Mouse (Mus musculus): ENCODE results near the gene Tmem91. TPM values are rescaled to one million over a fixed set of nuclear protein-coding genes. Genes with fewer than 3 reads are reported as not detected.

Gene Tmem91
- polyA plus RNA-seq, 1 experiment from 2014 or later = 5.7 TPM

- peaks cover 28% of the 10 kb centered on the region for H3K4me1 ChIP-seq
- H3K36me3 ChIP-seq = peaks cover 35% of the 10 kb centered on the region
- 19% methylated on average over 7 of the region's 7 CpGs for WGBS
- no peak overlapping the region for H3K27ac ChIP-seq
- H3K27me3 ChIP-seq (replicated peaks) = no peaks in the 10 kb centered on the region; the same call in 1 of the 2 replicates
- ATAC-seq (ENCODE audit: low FRiP score, low read depth) = peak; percentile 8; the same call in 1 of the 2 replicates
- H3K4me2 ChIP-seq (replicated peaks) = peak overlapping the region; percentile 7; the same call in 1 of the 2 replicates
- peak overlapping the region; percentile 26 for H3K9ac ChIP-seq
- H3K4me3 ChIP-seq = no peak overlapping the region
- H3K9me3 ChIP-seq = no peaks in the 10 kb centered on the region
These were observed 35.7 kb upstream of the Tmem91 start for GRCm38 (mm10) chr7:25710519-25711130.

GRCm38 (mm10) chr7:25709961-25710360 lies 35.0 kb upstream of the Tmem91 start:
- Histone ChIP-seq H3K4me1 (peaks cover 32% of the 10 kb centered on the region), H3K4me3 (no peak overlapping the region), H3K27ac (no peak overlapping the region), H3K27me3 (replicated peaks) (no peaks in the 10 kb centered on the region; the same call in none of the 2 replicates), H3K9ac (no peak overlapping the region), H3K9me3 (no peaks in the 10 kb centered on the region), H3K4me2 (replicated peaks) (peak overlapping the region; percentile 7; the same call in 1 of the 2 replicates), H3K36me3 (peaks cover 28% of the 10 kb centered on the region)
- 18% methylated on average over 12 of the region's 12 CpGs for WGBS
- ATAC-seq (ENCODE audit: low FRiP score, low read depth) = no peak

GRCm38 (mm10) chr7:25707581-25708292 lies 32.8 kb upstream of the Tmem91 start:
- H3K9me3 ChIP-seq = no peaks in the 10 kb centered on the region
- peaks cover 4% of the 10 kb centered on the region for H3K27me3 ChIP-seq (replicated peaks)
- no peak for ATAC-seq (ENCODE audit: low FRiP score, low read depth)
- 60% methylated on average over 15 of the region's 15 CpGs for WGBS
- peaks cover 46% of the 10 kb centered on the region for H3K4me1 ChIP-seq
- no peak overlapping the region for H3K27ac ChIP-seq
- H3K9ac ChIP-seq = no peak overlapping the region
- H3K4me3 ChIP-seq = no peak overlapping the region
- H3K36me3 ChIP-seq = peaks cover 6% of the 10 kb centered on the region
- no peak overlapping the region for H3K4me2 ChIP-seq (replicated peaks)

DNA sequence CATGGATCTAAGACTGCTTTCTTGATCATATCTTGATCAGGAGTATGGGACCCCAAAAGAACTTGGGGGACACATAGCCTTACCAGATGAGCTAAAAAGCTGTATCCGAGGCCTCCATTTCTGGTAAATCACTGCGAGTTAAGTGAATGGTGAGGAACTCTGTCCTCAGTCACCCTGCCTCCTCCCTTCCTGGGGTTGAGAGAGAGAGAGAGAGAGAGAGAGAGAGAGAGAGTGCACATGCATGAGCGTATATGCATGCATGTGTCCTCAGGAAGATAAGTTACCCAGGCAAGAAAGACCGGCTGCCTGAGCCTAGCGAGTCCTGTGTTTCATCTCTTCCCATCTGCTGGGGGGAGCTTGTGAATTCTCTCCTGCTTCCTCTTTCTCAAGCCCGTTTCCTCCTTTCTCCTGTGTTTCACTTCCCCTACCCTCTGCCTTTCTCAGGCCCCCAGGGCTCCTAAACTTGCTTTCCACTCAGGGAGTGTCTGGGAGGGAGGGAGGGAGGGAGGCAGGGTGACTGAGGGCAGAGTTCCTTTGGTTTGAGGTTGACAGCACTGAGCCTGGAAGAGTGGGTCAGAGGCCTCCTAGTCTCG lies 31.7 kb upstream of the Tmem91 start:
- WGBS = 62% methylated on average over 7 of the region's 7 CpGs
- no peak overlapping the region for H3K27ac ChIP-seq

GRCm38 (mm10) chr7:25705801-25706251 lies 30.9 kb upstream of the Tmem91 start:
- ATAC-seq (ENCODE audit: low FRiP score, low read depth) = no peak
- 64% methylated on average over 6 of the region's 6 CpGs for WGBS
- H3K9me3 ChIP-seq = no peaks in the 10 kb centered on the region; the same call in 1 of the 2 replicates

More for the DNA sequence above, 31.7 kb upstream of the Tmem91 start:
- Histone ChIP-seq H3K9ac (no peak overlapping the region), H3K4me3 (no peak overlapping the region), H3K9me3 (no peaks in the 10 kb centered on the region), H3K36me3 (no peaks in the 10 kb centered on the region), H3K4me2 (replicated peaks) (no peak overlapping the region), H3K4me1 (peaks cover 36% of the 10 kb centered on the region), H3K27me3 (replicated peaks) (peaks cover 4% of the 10 kb centered on the region)
- no peak for ATAC-seq (ENCODE audit: low FRiP score, low read depth)

DNA sequence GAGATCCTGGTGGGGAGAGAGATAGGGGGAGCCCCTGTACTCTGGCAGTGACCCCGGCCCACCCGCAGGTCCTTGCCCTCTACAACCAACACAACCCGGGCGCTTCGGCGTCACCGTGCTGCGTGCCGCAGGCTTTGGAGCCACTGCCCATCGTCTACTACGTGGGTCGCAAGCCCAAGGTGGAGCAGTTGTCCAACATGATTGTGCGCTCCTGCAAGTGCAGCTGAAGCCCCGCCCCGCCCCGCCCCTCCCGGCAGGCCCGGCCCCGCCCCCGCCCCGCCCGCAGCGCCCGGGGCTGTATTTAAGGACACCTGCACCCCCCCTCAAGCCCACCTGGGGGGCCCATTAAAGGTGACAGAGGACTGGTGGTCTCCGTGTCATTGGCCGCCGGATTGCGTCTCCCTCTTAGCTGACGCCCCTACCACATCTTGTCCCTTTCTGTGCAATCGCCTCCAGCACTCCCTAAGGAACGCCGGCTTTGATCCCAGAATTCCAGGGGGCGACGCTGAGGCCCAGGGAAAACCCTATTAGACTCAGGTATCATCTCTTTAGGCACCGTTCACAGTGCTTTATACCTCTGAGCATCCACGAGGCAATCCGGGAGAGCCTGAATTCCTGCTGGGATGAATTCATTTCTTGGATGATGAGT lies 29.9 kb upstream of the Tmem91 start:
- peak overlapping the region; percentile 68 for H3K4me2 ChIP-seq (replicated peaks)
- H3K9ac ChIP-seq = peak overlapping the region; percentile 45; the same call in 1 of the 2 replicates
- peak overlapping the region; percentile 33 for H3K4me3 ChIP-seq
- H3K36me3 ChIP-seq = no peaks in the 10 kb centered on the region
- no peak overlapping the region for H3K27ac ChIP-seq
- H3K27me3 ChIP-seq (replicated peaks) = peaks cover 4% of the 10 kb centered on the region
- no peaks in the 10 kb centered on the region; the same call in 1 of the 2 replicates for H3K9me3 ChIP-seq
- 2% methylated on average over 33 of the region's 37 CpGs for WGBS
- peak; percentile 51; the same call in 1 of the 2 replicates for ATAC-seq (ENCODE audit: low FRiP score, low read depth)
- peaks cover 18% of the 10 kb centered on the region for H3K4me1 ChIP-seq

More at GRCm38 (mm10) chr7:25705801-25706251, 30.9 kb upstream of the Tmem91 start:
- peaks cover 4% of the 10 kb centered on the region for H3K27me3 ChIP-seq (replicated peaks)
- H3K4me2 ChIP-seq (replicated peaks) = no peak overlapping the region
- H3K4me1 ChIP-seq = peaks cover 28% of the 10 kb centered on the region
- H3K27ac ChIP-seq = no peak overlapping the region
- no peak overlapping the region for H3K4me3 ChIP-seq
- H3K9ac ChIP-seq = no peak overlapping the region
- no peaks in the 10 kb centered on the region for H3K36me3 ChIP-seq

GRCm38 (mm10) chr7:25703793-25704494 lies 29.0 kb upstream of the Tmem91 start:
- H3K4me2 ChIP-seq (replicated peaks) = peak overlapping the region; percentile 68
- H3K9me3 ChIP-seq = no peaks in the 10 kb centered on the region; the same call in 1 of the 2 replicates
- no peaks in the 10 kb centered on the region for H3K36me3 ChIP-seq
- peaks cover 4% of the 10 kb centered on the region for H3K27me3 ChIP-seq (replicated peaks)
- peaks cover 17% of the 10 kb centered on the region for H3K4me1 ChIP-seq
- H3K27ac ChIP-seq = no peak overlapping the region
- H3K4me3 ChIP-seq = peak overlapping the region; percentile 0; the same call in 1 of the 2 replicates
- ATAC-seq (ENCODE audit: low FRiP score, low read depth) = 0 out of 2 replicates have a peak, but pooled peaks have one; percentile 23
- no peak overlapping the region for H3K9ac ChIP-seq
- 19% methylated on average over 10 of the region's 10 CpGs for WGBS

DNA sequence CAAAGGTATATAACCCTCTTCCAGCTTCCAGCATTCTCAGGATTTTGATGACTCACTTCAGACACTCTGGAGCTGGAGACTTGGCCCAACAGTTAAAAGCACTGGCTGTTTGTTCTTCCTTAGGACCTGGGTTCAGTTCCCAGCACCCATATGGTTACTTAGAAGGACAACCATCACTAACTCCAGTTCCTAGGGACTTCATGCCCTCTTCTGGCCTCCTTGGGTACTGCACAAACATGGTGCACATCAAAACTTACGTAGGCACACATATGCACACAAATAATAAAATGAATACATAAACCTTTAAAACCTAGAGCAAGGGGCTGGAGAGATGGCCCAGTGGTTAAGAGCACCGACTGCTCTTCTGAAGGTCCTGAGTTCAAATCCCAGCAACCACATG lies 27.4 kb upstream of the Tmem91 start:
- ATAC-seq (ENCODE audit: low FRiP score, low read depth) = no peak

GRCm38 (mm10) chr7:25700732-25701131 lies 25.8 kb upstream of the Tmem91 start:
- peaks cover 17% of the 10 kb centered on the region for H3K4me1 ChIP-seq

More for the DNA sequence above, 27.4 kb upstream of the Tmem91 start:
- H3K27me3 ChIP-seq (replicated peaks) = peaks cover 4% of the 10 kb centered on the region
- H3K4me1 ChIP-seq = peaks cover 17% of the 10 kb centered on the region
- H3K36me3 ChIP-seq = no peaks in the 10 kb centered on the region
- H3K27ac ChIP-seq = no peak overlapping the region
- H3K4me3 ChIP-seq = no peak overlapping the region
- WGBS = 98% methylated on average over 2 of the region's 2 CpGs
- H3K9me3 ChIP-seq = no peaks in the 10 kb centered on the region; the same call in 1 of the 2 replicates
- no peak overlapping the region for H3K4me2 ChIP-seq (replicated peaks)
- no peak overlapping the region for H3K9ac ChIP-seq

DNA sequence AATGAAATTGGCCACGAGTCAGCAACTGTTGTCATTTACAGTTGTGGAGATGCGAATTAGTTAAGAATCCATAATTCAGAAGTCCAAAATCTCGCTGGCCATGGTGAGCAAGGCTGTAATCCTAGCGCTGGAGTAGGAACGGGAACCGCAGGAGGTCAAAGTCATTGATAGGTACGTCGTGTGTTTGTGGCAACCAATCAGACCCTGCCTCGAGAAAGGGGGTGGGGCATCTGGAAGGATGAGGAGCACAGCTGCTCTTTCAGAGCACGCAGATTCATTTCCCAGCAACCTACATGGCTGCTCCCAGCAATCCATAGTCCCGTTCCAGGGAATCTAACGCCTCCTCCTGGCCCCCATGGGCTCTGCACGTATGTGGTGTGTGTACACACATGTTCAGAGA lies 24.9 kb upstream of the Tmem91 start:
- WGBS = 51% methylated on average over 13 of the region's 13 CpGs
- no peak for ATAC-seq (ENCODE audit: low FRiP score, low read depth)
- no peak overlapping the region for H3K9ac ChIP-seq

More at GRCm38 (mm10) chr7:25700732-25701131, 25.8 kb upstream of the Tmem91 start:
- H3K27ac ChIP-seq = no peak overlapping the region
- WGBS = 76% methylated on average over 12 of the region's 12 CpGs
- peaks cover 4% of the 10 kb centered on the region for H3K27me3 ChIP-seq (replicated peaks)
- H3K4me2 ChIP-seq (replicated peaks) = no peak overlapping the region
- no peak overlapping the region for H3K9ac ChIP-seq
- H3K4me3 ChIP-seq = no peak overlapping the region
- H3K9me3 ChIP-seq = no peaks in the 10 kb centered on the region; the same call in 1 of the 2 replicates
- H3K36me3 ChIP-seq = no peaks in the 10 kb centered on the region
- no peak for ATAC-seq (ENCODE audit: low FRiP score, low read depth)

DNA sequence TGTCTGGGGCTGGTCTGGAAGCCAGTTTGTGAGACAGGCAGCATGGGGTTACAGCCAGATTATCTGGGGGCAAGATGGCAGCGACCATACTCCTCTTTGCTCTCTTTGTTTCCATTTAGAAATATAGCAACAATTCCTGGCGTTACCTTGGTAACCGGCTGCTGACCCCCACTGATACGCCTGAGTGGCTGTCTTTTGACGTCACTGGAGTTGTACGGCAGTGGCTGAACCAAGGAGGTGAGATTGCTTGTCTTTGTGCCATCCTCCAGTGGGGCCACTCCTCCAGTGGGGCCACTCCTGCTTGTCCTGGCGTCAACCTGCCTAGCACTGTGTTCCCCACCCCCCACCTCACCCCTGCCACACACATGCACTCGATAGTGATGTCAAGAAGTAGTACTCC lies 19.1 kb upstream of the Tmem91 start:
- no peak overlapping the region for H3K27ac ChIP-seq
- 58% methylated on average over 8 of the region's 8 CpGs for WGBS
- H3K9me3 ChIP-seq = no peaks in the 10 kb centered on the region
- no peak overlapping the region for H3K4me2 ChIP-seq (replicated peaks)
- peaks cover 3% of the 10 kb centered on the region; the same call in 1 of the 2 replicates for H3K4me1 ChIP-seq
- H3K36me3 ChIP-seq = no peaks in the 10 kb centered on the region
- H3K27me3 ChIP-seq (replicated peaks) = peaks cover 24% of the 10 kb centered on the region
- H3K9ac ChIP-seq = no peak overlapping the region
- H3K4me3 ChIP-seq = no peak overlapping the region
- no peak for ATAC-seq (ENCODE audit: low FRiP score, low read depth)

More for the DNA sequence above, 24.9 kb upstream of the Tmem91 start:
- no peaks in the 10 kb centered on the region; the same call in 1 of the 2 replicates for H3K9me3 ChIP-seq
- no peak overlapping the region for H3K4me3 ChIP-seq
- no peak overlapping the region for H3K4me2 ChIP-seq (replicated peaks)
- no peak overlapping the region for H3K27ac ChIP-seq
- peaks cover 4% of the 10 kb centered on the region for H3K27me3 ChIP-seq (replicated peaks)
- H3K4me1 ChIP-seq = peaks cover 13% of the 10 kb centered on the region
- H3K36me3 ChIP-seq = no peaks in the 10 kb centered on the region

All from neural tube, embryonic 12.5 days (tissue).